Mouse (Mus musculus): ENCODE measurements around the gene Sh2b3. TPM values are rescaled to one million over a fixed set of nuclear protein-coding genes. Genes with fewer than 3 reads are reported as not detected.
A peak's percentile ranks its signal among the peaks of the same experiment; 100 is the strongest.

The Sh2b3 gene
- polyA plus RNA-seq, 1 experiment from 2014 or later = 5.9 TPM

DNA sequence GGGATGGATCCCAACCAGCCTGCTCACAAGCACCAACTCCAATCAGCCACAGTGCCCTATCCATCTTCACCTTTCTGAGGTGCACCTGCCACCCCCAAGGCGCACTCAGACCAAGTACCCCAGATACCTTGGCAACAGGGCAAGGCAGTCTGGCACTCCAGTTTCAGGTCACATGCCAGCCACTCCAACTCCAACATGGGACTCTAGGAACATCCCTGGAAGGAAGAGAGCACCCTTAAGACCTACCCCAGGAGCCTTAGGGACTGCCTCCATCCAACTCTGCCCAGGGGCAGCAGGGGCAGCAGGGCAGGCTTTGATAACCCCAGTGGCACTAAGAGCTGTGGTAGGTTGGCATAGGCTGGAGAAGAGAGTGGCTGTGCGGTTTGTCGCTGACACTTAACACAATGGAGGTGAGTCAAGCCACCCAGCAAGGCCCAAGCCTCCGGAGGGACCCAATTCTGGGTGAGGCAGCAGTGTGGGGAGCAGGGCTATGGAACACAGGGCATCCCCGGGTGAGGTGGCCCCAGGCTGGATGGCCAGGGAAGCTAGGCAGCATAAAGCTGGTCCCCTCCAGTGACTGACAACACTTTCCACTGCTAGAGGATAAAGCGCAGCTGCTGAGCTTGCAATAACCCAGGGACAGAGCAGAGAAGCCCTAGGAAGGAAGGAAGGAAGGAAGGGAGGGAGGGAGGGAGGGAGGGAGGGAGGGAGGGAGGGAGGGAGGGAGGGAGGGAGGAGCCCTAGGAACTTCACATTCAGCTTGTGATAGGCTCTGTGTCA lies 4.9 kb downstream of the Sh2b3 start:
- Histone ChIP-seq H3K27me3 (peaks cover 14% of the 10 kb centered on the region), H3K27ac (replicated peaks) (no peak overlapping the region), H3K4me1 (peaks cover 47% of the 10 kb centered on the region), H3K36me3 (no peaks in the 10 kb centered on the region), H3K4me2 (replicated peaks) (no peak overlapping the region), H3K9me3 (no peaks in the 10 kb centered on the region), H3K4me3 (no peak overlapping the region), H3K9ac (replicated peaks) (no peak overlapping the region)
- WGBS = 80% methylated on average over 6 of the region's 6 CpGs
- ATAC-seq (replicated peaks) = no peak

DNA sequence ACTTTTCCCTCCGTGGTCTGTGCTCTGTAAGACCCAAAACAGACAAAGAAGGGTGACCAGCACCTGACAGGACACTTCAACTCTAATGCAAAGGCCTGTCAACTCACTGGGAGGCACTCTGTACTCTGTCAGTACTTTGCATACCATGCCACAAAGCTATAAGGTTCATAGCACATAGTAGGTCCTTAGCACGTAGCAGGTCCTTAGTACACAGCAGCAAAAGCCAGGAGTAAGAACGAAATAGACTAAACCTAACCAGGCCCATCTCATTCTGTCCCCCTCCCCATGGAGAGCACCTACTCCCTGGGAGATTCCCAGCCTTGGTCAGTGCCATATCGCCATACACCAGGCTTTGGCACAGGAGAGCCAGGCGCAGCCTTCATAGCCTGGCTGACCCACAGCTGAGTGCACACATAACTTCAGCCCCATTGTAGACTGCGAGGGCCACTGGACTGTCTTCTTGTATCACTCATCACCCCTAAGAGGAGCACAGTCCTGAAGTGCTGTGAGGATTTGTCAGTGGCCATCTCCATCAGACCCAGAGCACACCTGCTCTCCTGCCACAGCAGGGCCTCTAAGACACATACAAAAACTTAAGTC lies 6.3 kb downstream of the Sh2b3 start:
- WGBS = 90% methylated on average over 6 of the region's 6 CpGs
- Histone ChIP-seq H3K36me3 (0 out of 2 replicates have a peak, but pooled peaks cover 2% of the 10 kb centered on the region), H3K9ac (replicated peaks) (no peak overlapping the region), H3K4me1 (peaks cover 37% of the 10 kb centered on the region), H3K27me3 (peaks cover 6% of the 10 kb centered on the region; the same call in 1 of the 2 replicates), H3K9me3 (no peaks in the 10 kb centered on the region), H3K4me2 (replicated peaks) (no peak overlapping the region), H3K4me3 (no peak overlapping the region), H3K27ac (replicated peaks) (no peak overlapping the region)
- no peak for ATAC-seq (replicated peaks)

DNA sequence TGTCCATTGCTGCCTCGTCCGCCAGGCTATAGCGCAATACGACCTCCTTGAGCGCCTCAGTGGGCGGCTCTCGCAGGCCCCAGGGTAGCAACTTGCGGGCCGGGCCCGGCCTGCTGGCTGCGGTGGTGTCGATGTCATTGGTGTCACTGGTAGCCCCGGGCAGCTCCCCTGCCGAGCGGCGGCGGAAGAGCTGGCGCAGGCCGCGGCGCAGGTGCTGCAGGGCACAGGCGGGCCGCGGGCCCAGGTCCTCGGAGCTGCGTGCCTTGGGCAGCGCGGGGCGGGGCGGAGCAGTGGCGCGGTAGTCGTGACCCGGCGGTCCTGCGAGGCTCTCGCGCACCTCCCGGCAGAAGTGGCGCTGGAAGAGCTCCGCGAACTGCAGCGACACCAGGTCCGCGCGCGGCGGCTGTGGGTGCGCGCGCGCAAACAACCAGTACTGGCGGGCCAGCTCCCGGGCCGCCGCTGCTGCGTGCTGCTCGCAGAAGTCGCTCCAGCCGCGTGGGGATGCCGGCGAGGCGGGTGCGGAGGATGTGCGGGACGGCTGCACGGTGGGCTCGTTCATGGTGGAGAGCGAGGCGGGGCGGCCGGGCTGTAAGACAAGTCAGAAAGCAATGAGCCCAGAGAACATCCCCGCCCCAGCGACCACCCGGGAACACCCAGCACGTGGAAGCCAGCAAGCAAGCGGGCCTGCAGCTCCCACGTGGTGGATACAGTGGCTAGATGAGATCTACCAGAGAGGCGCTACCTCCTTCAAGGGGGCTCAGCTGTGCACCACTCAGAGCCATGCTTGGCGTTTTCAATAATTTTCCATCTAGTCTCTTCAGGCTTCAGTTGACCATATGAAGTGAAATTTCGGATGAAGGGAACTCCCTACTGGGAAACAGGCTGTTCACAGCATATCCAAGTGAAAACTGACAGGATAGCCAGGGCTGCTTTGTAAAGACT lies 8.7 kb downstream of the Sh2b3 start:
- peak; percentile 68 for ATAC-seq (replicated peaks)

DNA sequence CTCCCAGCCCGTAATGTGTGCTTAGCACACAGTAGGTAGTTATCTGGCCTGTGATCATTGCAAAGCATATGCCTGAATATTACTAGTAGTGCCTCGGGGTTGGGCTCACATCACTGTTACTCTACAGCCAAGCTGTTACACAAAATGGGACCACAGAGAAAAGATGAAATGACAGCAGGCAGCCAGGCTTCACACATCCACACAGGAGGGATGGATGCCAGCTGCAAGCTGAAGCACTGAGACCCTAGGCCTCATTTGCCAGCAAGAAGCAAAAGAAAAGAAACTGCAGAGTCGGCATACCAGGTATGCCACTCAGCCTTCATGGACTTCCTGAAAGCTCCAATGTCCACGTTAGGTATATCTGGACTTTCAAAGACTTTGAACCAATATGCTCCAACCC lies 9.6 kb downstream of the Sh2b3 start:
- Histone ChIP-seq H3K4me2 (replicated peaks) (peak overlapping the region; percentile 95), H3K4me3 (peak overlapping the region; percentile 42), H3K36me3 (0 out of 2 replicates have a peak, but pooled peaks cover 2% of the 10 kb centered on the region), H3K9me3 (no peaks in the 10 kb centered on the region), H3K27me3 (peaks cover 6% of the 10 kb centered on the region; the same call in 1 of the 2 replicates), H3K27ac (replicated peaks) (peak overlapping the region; percentile 35; the same call in 1 of the 2 replicates), H3K9ac (replicated peaks) (peak overlapping the region; percentile 44; the same call in 1 of the 2 replicates), H3K4me1 (peaks cover 22% of the 10 kb centered on the region)
- 60% methylated on average over 4 of the region's 4 CpGs for WGBS
- ATAC-seq (replicated peaks) = no peak

More for the DNA sequence above, 8.7 kb downstream of the Sh2b3 start:
- peak overlapping the region; percentile 42 for H3K4me3 ChIP-seq
- H3K27me3 ChIP-seq = peaks cover 6% of the 10 kb centered on the region; the same call in 1 of the 2 replicates
- H3K9me3 ChIP-seq = no peaks in the 10 kb centered on the region
- peak overlapping the region; percentile 95 for H3K4me2 ChIP-seq (replicated peaks)
- WGBS = 3% methylated on average over 74 of the region's 82 CpGs
- H3K36me3 ChIP-seq = 0 out of 2 replicates have a peak, but pooled peaks cover 2% of the 10 kb centered on the region
- H3K4me1 ChIP-seq = peaks cover 25% of the 10 kb centered on the region
- H3K27ac ChIP-seq (replicated peaks) = 0 out of 2 replicates have a peak overlapping the region, but pooled peaks have one; percentile 35
- peak overlapping the region; percentile 44 for H3K9ac ChIP-seq (replicated peaks)

DNA sequence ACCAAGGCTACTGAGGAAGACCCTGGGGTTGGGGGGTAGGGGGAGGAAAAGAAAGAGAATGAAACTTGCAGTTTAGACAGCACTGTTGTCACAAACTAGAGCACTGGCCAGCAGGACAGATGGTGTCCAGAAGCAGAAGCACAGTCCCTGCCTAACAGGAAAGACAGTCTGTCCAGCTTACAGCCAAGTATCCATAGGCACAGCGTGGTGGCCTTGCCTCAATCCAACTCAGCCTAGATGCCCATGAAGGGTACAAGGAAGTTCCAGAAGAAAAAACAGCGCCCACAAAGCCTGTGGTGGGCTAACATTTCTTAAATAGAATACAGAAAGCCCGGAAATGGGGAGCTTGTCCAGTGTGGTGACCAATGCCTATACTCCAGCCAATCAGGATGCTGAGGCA lies 11.8 kb downstream of the Sh2b3 start:
- no peak for ATAC-seq (replicated peaks)
- H3K9ac ChIP-seq (replicated peaks) = no peak overlapping the region
- 95% methylated on average over 3 of the region's 3 CpGs for WGBS
- peaks cover 6% of the 10 kb centered on the region; the same call in 1 of the 2 replicates for H3K27me3 ChIP-seq
- peaks cover 5% of the 10 kb centered on the region; the same call in 1 of the 2 replicates for H3K36me3 ChIP-seq
- H3K9me3 ChIP-seq = no peaks in the 10 kb centered on the region
- H3K4me3 ChIP-seq = no peak overlapping the region
- no peak overlapping the region for H3K4me2 ChIP-seq (replicated peaks)
- H3K4me1 ChIP-seq = peaks cover 22% of the 10 kb centered on the region
- no peak overlapping the region for H3K27ac ChIP-seq (replicated peaks)

DNA sequence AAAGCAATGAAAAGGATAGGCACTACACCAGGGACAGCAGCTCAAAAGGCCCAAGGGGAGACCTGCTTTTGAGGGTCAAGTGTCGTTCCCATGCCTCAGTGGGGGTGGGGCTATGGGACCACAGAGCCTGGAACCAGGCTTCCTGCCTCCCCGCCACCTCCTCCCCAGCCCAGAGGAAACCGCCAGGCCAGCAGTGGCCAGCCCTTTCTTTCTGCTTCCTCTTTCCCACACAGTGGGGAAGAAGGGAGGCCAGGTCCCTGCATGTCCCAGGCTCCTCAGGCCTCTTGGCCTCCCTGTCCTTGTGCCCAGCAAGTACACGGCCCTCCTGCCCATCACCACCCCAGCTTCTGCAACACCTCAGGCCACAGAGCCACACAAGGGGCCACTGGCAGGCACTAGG lies 13.3 kb downstream of the Sh2b3 start:
- WGBS = 72% methylated on average over 4 of the region's 4 CpGs
- H3K9ac ChIP-seq (replicated peaks) = no peak overlapping the region
- ATAC-seq (replicated peaks) = no peak
- no peaks in the 10 kb centered on the region for H3K27me3 ChIP-seq
- H3K4me3 ChIP-seq = no peak overlapping the region
- H3K4me1 ChIP-seq = peaks cover 16% of the 10 kb centered on the region
- no peaks in the 10 kb centered on the region for H3K9me3 ChIP-seq
- no peak overlapping the region for H3K4me2 ChIP-seq (replicated peaks)
- no peak overlapping the region for H3K27ac ChIP-seq (replicated peaks)
- peaks cover 13% of the 10 kb centered on the region for H3K36me3 ChIP-seq

DNA sequence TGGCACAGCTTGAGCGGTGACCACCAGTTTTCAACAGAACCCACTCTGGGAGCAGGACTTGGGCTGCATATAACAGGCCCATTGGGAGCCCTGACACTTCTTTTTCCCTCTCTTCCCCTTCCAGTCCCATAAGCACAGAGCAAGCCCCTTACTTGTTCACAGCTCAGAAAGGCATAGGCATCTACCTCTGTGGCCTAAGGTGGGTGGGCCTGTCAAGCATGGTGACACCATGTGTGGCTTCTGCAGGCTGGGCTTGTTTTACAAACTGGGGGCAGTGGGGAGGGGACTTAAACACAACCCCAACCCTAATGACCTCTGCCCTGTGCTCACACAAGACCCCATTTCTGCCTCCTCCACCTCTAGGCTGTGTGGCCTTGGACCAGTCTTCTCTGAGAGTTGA lies 13.8 kb downstream of the Sh2b3 start:
- ATAC-seq (replicated peaks) = no peak
- Histone ChIP-seq H3K4me3 (no peak overlapping the region), H3K36me3 (peaks cover 17% of the 10 kb centered on the region), H3K9ac (replicated peaks) (no peak overlapping the region), H3K27me3 (no peaks in the 10 kb centered on the region), H3K4me2 (replicated peaks) (no peak overlapping the region), H3K4me1 (peaks cover 12% of the 10 kb centered on the region), H3K27ac (replicated peaks) (no peak overlapping the region), H3K9me3 (no peaks in the 10 kb centered on the region)
- WGBS = 100% methylated on average over 1 of the region's 1 CpGs

DNA sequence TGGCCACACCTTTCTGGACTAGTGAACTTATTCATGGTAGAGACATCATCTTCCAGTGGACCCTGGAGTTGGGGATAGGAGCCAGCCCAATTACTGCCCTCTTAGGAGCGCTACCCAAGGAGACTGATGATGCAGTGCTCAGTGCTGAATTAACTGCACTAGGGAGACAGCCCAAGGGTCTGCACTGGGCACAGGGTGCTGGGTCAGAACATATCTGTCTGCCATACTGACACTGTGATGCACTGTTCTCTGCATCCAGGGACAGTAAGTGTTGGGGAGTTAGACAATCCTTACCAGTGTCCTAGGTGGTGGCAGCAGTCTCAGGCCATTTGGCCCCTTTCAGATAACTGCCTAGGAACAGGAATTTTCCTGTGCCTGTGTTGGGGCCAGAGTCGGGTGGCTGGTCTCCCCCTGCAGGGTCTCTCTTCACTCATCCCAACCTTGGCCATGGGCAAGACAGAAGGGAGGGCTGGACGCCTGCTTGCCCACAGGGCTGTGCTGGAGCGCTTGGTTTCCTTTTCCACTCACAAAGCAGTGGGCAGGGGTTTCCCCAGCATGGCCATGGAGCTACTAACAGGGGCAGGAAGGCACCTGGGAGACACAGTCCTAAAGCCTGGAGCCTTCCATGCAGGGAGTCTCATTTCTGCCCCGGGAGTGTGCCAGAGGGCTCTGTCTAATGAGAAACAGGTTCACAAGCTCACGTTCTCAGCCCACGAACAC lies 14.5 kb downstream of the Sh2b3 start:
- no peaks in the 10 kb centered on the region for H3K27me3 ChIP-seq
- H3K9me3 ChIP-seq = no peaks in the 10 kb centered on the region
- no peak overlapping the region for H3K27ac ChIP-seq (replicated peaks)
- H3K4me3 ChIP-seq = no peak overlapping the region
- ATAC-seq (replicated peaks) = no peak
- H3K4me1 ChIP-seq = peaks cover 4% of the 10 kb centered on the region
- WGBS = 86% methylated on average over 7 of the region's 7 CpGs
- peaks cover 24% of the 10 kb centered on the region for H3K36me3 ChIP-seq
- no peak overlapping the region for H3K4me2 ChIP-seq (replicated peaks)
- no peak overlapping the region for H3K9ac ChIP-seq (replicated peaks)

DNA sequence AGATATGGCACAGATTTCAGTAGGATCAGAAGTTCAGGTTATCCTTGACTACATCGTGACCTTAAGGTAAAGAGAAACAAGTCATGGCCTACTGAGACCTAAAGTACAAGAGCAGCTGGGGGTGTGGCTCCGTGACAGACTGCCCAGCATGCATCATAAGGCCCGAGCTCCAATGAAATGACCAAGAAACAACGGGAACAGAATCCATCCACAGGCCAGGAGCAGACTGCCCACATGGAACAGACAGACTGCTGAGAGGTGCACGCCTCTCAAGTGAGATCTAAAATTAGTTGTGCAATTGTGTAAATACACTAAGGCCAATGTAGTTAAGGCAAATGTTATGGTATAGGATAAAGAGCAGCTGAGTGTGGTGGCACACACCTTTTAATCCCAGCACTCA lies 15.9 kb downstream of the Sh2b3 start:
- H3K27me3 ChIP-seq = no peaks in the 10 kb centered on the region
- no peak overlapping the region for H3K9ac ChIP-seq (replicated peaks)
- H3K4me3 ChIP-seq = no peak overlapping the region
- H3K4me2 ChIP-seq (replicated peaks) = no peak overlapping the region
- H3K27ac ChIP-seq (replicated peaks) = no peak overlapping the region
- no peak for ATAC-seq (replicated peaks)
- no peaks in the 10 kb centered on the region for H3K4me1 ChIP-seq
- peaks cover 38% of the 10 kb centered on the region for H3K36me3 ChIP-seq
- 71% methylated on average over 5 of the region's 5 CpGs for WGBS
- no peaks in the 10 kb centered on the region for H3K9me3 ChIP-seq

DNA sequence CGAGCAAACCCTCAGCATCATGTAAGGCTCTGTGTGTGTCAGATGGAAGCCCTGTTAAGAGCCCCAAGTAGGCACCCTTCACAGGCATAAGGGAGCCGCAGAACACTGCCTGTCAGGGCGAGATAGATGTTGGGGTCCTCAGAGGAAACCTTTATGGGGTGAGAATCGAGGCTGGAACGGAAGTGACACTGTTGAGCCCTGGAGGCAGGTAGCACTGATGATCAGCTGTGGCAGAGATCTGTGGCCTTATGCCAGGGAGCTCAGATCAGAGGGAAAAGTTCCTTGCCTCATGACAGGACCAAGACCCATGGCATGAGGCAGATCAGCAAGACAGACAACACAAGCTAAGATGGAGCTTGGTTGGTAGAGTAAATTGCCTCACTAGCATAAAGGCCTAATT lies 16.3 kb downstream of the Sh2b3 start:
- Histone ChIP-seq H3K4me1 (no peaks in the 10 kb centered on the region), H3K36me3 (peaks cover 41% of the 10 kb centered on the region), H3K9ac (replicated peaks) (no peak overlapping the region), H3K4me2 (replicated peaks) (no peak overlapping the region), H3K9me3 (no peaks in the 10 kb centered on the region), H3K27ac (replicated peaks) (no peak overlapping the region), H3K4me3 (no peak overlapping the region), H3K27me3 (no peaks in the 10 kb centered on the region)
- 87% methylated on average over 5 of the region's 5 CpGs for WGBS
- no peak for ATAC-seq (replicated peaks)

DNA sequence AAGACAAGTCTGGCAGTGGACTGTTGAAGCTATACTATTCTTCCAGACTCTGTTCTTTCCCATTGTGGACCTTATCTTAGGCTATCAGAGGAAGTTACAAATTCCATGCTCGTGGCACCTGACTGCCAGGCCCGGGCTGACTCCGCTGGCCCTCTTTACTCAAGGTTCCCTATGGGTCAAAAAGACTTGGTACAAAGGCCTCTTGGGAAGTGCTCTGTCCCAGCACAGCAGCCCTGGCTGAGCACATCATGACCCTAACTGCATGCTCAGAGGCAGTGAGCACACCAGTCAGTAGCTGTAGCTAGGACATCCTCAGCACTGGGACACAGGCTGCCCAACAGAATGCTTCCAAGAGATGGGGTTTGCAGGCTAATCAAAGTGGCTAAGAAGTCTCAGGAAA lies 16.8 kb downstream of the Sh2b3 start:
- no peak for ATAC-seq (replicated peaks)
- no peak overlapping the region for H3K4me3 ChIP-seq
- H3K4me1 ChIP-seq = no peaks in the 10 kb centered on the region
- 87% methylated on average over 3 of the region's 3 CpGs for WGBS
- no peak overlapping the region for H3K9ac ChIP-seq (replicated peaks)
- no peak overlapping the region for H3K4me2 ChIP-seq (replicated peaks)
- H3K27ac ChIP-seq (replicated peaks) = no peak overlapping the region
- no peaks in the 10 kb centered on the region for H3K9me3 ChIP-seq
- peaks cover 45% of the 10 kb centered on the region for H3K36me3 ChIP-seq
- H3K27me3 ChIP-seq = no peaks in the 10 kb centered on the region

Data from forebrain, embryonic 15.5 days (tissue).